ENCODE assay signal across 8 mouse cellular contexts in the genomic region with DNA sequence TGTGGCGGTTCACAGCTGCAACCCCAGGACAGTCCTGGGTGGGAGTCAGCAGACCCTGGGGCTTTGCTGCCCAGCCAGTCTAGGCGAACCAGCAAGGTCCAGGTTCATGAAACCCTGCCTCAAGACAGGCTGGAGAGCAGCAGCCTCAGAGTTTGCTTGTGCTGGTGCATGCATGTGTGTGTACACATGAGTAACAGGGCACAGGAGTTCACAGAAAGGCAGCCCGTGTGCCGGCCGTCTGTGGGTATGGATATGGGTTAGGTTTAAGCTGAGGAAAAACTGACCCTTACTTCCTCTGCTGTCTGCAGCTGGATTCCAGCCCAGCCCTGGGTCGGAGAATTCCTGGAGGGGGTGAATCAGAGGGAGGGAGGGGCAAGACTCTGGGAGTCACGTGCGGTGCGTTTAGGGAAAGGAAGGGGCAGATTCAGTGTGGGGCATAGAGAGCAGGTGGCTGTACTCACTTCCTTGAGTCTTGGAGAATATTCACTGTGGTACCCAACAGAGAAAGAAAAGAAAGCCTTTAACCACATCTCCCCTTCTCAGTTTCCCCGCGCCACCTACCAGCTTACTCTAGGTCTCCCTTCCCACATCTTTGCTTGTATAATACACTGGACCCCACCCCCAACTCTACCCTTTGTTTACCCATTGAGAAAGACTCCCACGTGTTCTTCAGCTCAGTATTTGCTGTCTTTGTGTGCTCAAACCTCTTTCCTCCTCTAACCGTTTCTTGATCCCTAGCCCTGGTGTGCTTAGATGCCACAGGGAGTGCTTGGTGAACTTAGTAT. TPM values are rescaled to one million over a fixed set of nuclear protein-coding genes. Genes with fewer than 3 reads are reported as not detected.
DNase-seq lines count a peak whose midpoint lies in the region; ATAC-seq and TF ChIP-seq lines count a peak whose summit lies in the region.

No protein-coding gene starts in this region.

- H3K4me2 ChIP-seq in neural tube, embryonic 11.5 days (ENCODE audit: low read depth): no peak overlapping the region
- no peak overlapping the region for H3K4me2 ChIP-seq in neural tube, embryonic 15.5 days
- H3K4me2 ChIP-seq in embryonic facial prominence, embryonic 15.5 days (replicated peaks): 0 out of 2 replicates have a peak overlapping the region, but pooled peaks have one; percentile 10
- H3K4me2 ChIP-seq in stomach, postnatal 0 days (replicated peaks; ENCODE audit: low read depth): peak overlapping the region; percentile 8
- H3K4me2 ChIP-seq in midbrain, embryonic 15.5 days: no peak overlapping the region

- no peaks in the 10 kb centered on the region for H3K4me1 ChIP-seq in neural tube, embryonic 11.5 days (ENCODE audit: control insufficient read depth, insufficient read depth, low read length)
- peaks cover 28% of the 10 kb centered on the region for H3K4me1 ChIP-seq in neural tube, embryonic 15.5 days
- H3K4me1 ChIP-seq in embryonic facial prominence, embryonic 15.5 days: peaks cover 58% of the 10 kb centered on the region
- H3K4me1 ChIP-seq in stomach, postnatal 0 days (replicated peaks; ENCODE audit: control insufficient read depth, insufficient read depth): peaks cover 5% of the 10 kb centered on the region
- peaks cover 15% of the 10 kb centered on the region for H3K4me1 ChIP-seq in midbrain, embryonic 15.5 days

- 46% methylated on average over 13 of the region's 13 CpGs for whole genome bisulfite sequencing in neural tube, embryonic 11.5 days
- WGBS in neural tube, embryonic 15.5 days: 59% methylated on average over 13 of the region's 13 CpGs
- 28% methylated on average over 13 of the region's 13 CpGs for WGBS in embryonic facial prominence, embryonic 15.5 days
- WGBS in stomach, postnatal 0 days: 22% methylated on average over 13 of the region's 13 CpGs
- 40% methylated on average over 13 of the region's 13 CpGs for WGBS in midbrain, embryonic 15.5 days

- H3K9ac ChIP-seq in neural tube, embryonic 11.5 days (ENCODE audit: low read length): no peak overlapping the region
- no peak overlapping the region for H3K9ac ChIP-seq in neural tube, embryonic 15.5 days (replicated peaks)
- H3K9ac ChIP-seq in embryonic facial prominence, embryonic 15.5 days: no peak overlapping the region
- H3K9ac ChIP-seq in stomach, postnatal 0 days (ENCODE audit: low read length): peak overlapping the region; percentile 23
- no peak overlapping the region for H3K9ac ChIP-seq in midbrain, embryonic 15.5 days

- no peak overlapping the region for H3K4me3 ChIP-seq in neural tube, embryonic 11.5 days (ENCODE audit: low read depth, low read length)
- H3K4me3 ChIP-seq in neural tube, embryonic 15.5 days (replicated peaks): no peak overlapping the region
- no peak overlapping the region for H3K4me3 ChIP-seq in embryonic facial prominence, embryonic 15.5 days (replicated peaks)
- H3K4me3 ChIP-seq in stomach, postnatal 0 days (ENCODE audit: low read depth, low read length): no peak overlapping the region
- H3K4me3 ChIP-seq in midbrain, embryonic 15.5 days: no peak overlapping the region

- DNase-seq in neural tube, embryonic 11.5 days (ENCODE audit: low spot score): peak; percentile 8
- peak; percentile 83 to 85 for DNase-seq in kidney, postnatal 36 days
- peak; percentile 87 for DNase-seq in stomach, postnatal 0 days (ENCODE audit: low spot score)
- no peak for DNase-seq in layer of hippocampus, adult 8-10 months (ENCODE audit: low spot score in 2 of 2)
- DNase-seq in layer of hippocampus, postnatal 14 days (ENCODE audit: low spot score in 2 of 2): no peak

- H3K36me3 ChIP-seq in neural tube, embryonic 11.5 days (ENCODE audit: control insufficient read depth, insufficient read depth, low read length): no peaks in the 10 kb centered on the region; the same call in 1 of the 2 replicates
- H3K36me3 ChIP-seq in neural tube, embryonic 15.5 days: peaks cover 4% of the 10 kb centered on the region; the same call in 1 of the 2 replicates
- H3K36me3 ChIP-seq in embryonic facial prominence, embryonic 15.5 days: peaks cover 1% of the 10 kb centered on the region; the same call in 1 of the 2 replicates
- H3K36me3 ChIP-seq in stomach, postnatal 0 days (ENCODE audit: control insufficient read depth, insufficient read depth, low read length): no peaks in the 10 kb centered on the region
- H3K36me3 ChIP-seq in midbrain, embryonic 15.5 days (replicated peaks): no peaks in the 10 kb centered on the region

- no peaks in the 10 kb centered on the region for H3K9me3 ChIP-seq in neural tube, embryonic 11.5 days (ENCODE audit: control insufficient read depth, low read length)
- no peaks in the 10 kb centered on the region for H3K9me3 ChIP-seq in neural tube, embryonic 15.5 days (replicated peaks)
- no peaks in the 10 kb centered on the region for H3K9me3 ChIP-seq in embryonic facial prominence, embryonic 15.5 days (replicated peaks)
- no peaks in the 10 kb centered on the region for H3K9me3 ChIP-seq in stomach, postnatal 0 days (ENCODE audit: control insufficient read depth, low read length)
- H3K9me3 ChIP-seq in midbrain, embryonic 15.5 days: no peaks in the 10 kb centered on the region

- no peak for ATAC-seq in neural tube, embryonic 11.5 days (ENCODE audit: insufficient read depth, low FRiP score, low TSS enrichment)
- ATAC-seq in neural tube, embryonic 15.5 days (ENCODE audit: low FRiP score): no peak
- ATAC-seq in embryonic facial prominence, embryonic 15.5 days (ENCODE audit: insufficient number of reproducible peaks, low FRiP score, low TSS enrichment, low read depth): no peak
- peak; percentile 50 for ATAC-seq in stomach, postnatal 0 days (ENCODE audit: low FRiP score, low TSS enrichment)
- ATAC-seq in midbrain, embryonic 15.5 days (replicated peaks): no peak

- no peak overlapping the region for H3K27ac ChIP-seq in neural tube, embryonic 11.5 days (ENCODE audit: low read depth, low read length)
- no peak overlapping the region for H3K27ac ChIP-seq in neural tube, embryonic 15.5 days (replicated peaks)
- H3K27ac ChIP-seq in embryonic facial prominence, embryonic 15.5 days (replicated peaks): peak overlapping the region; percentile 75
- H3K27ac ChIP-seq in stomach, postnatal 0 days (replicated peaks): peak overlapping the region; percentile 95
- H3K27ac ChIP-seq in midbrain, embryonic 15.5 days: no peak overlapping the region

- peaks cover 18% of the 10 kb centered on the region for H3K27me3 ChIP-seq in neural tube, embryonic 11.5 days (ENCODE audit: control insufficient read depth, insufficient read depth, low read length)
- peaks cover 32% of the 10 kb centered on the region for H3K27me3 ChIP-seq in neural tube, embryonic 15.5 days (replicated peaks)
- H3K27me3 ChIP-seq in embryonic facial prominence, embryonic 15.5 days: peaks cover 13% of the 10 kb centered on the region
- H3K27me3 ChIP-seq in stomach, postnatal 0 days (ENCODE audit: control insufficient read depth, insufficient read depth, low read length): no peaks in the 10 kb centered on the region
- peaks cover 28% of the 10 kb centered on the region for H3K27me3 ChIP-seq in midbrain, embryonic 15.5 days (replicated peaks)

- TF ChIP-seq CTCF in stomach, postnatal 0 days (IDR thresholded peaks at IDR 0.05; ENCODE audit: low read depth): no peak

- TF ChIP-seq EP300 in stomach, postnatal 0 days (optimal IDR thresholded peaks at IDR 0.05): no peak

RNA-seq across cellular contexts. Expression of a gene that starts 1.6 kb away (rescaled TPM):
- polyA plus RNA-seq in neural tube, embryonic 11.5 days (2014; fragmentation: Nextera tagmentation; extraction: Ambion mirVana): 1.6 and 2.0 TPM in 2 replicates
- 0.40 and 5.1 TPM in 2 replicates for polyA plus RNA-seq in neural tube, embryonic 15.5 days (2015; fragmentation: Nextera tagmentation; extraction: Ambion mirVana)
- polyA plus RNA-seq in embryonic facial prominence, embryonic 15.5 days (2015; fragmentation: Nextera tagmentation; extraction: Ambion mirVana): 15.8 and 17.2 TPM in 2 replicates
- polyA plus RNA-seq in stomach, postnatal 0 days (2015; fragmentation: Nextera tagmentation; extraction: Ambion mirVana): 77.4 and 85.3 TPM in 2 replicates
- under 1 TPM; 0.18 to 0.98 (median 0.46) TPM for total RNA-seq in layer of hippocampus, adult 8-10 months (2022)
- total RNA-seq in layer of hippocampus, postnatal 14 days (2021): under 1 TPM in 1 of 2 experiments, not detected in 1; 0.60 TPM
- polyA plus RNA-seq in midbrain, embryonic 15.5 days (2015; fragmentation: Nextera tagmentation; extraction: Ambion mirVana): 0.29 and 0.35 TPM in 2 replicates

RNA-seq across cellular contexts. Expression of a gene that starts 15.0 kb away (rescaled TPM):
- 11.6 and 11.7 TPM in 2 replicates for polyA plus RNA-seq in neural tube, embryonic 11.5 days (2014; fragmentation: Nextera tagmentation; extraction: Ambion mirVana)
- 13.9 and 16.2 TPM in 2 replicates for polyA plus RNA-seq in neural tube, embryonic 15.5 days (2015; fragmentation: Nextera tagmentation; extraction: Ambion mirVana)
- 12.1 and 12.2 TPM in 2 replicates for polyA plus RNA-seq in embryonic facial prominence, embryonic 15.5 days (2015; fragmentation: Nextera tagmentation; extraction: Ambion mirVana)
- 9.1 and 9.7 TPM in 2 replicates for polyA plus RNA-seq in stomach, postnatal 0 days (2015; fragmentation: Nextera tagmentation; extraction: Ambion mirVana)
- 10 to 100 TPM in 1 of 4 experiments, 1 to 10 TPM in 3; 8.0 to 12.7 (median 9.1) TPM for total RNA-seq in layer of hippocampus, adult 8-10 months (2022)
- total RNA-seq in layer of hippocampus, postnatal 14 days (2021): 10 to 100 TPM; 12.2 to 12.4 TPM
- polyA plus RNA-seq in midbrain, embryonic 15.5 days (2015; fragmentation: Nextera tagmentation; extraction: Ambion mirVana): 10.4 and 15.5 TPM in 2 replicates

RNA-seq across cellular contexts. Expression of a gene that starts 19.2 kb away (rescaled TPM):
- polyA plus RNA-seq in neural tube, embryonic 11.5 days (2014; fragmentation: Nextera tagmentation; extraction: Ambion mirVana): 52.3 and 56.6 TPM in 2 replicates
- 41.3 and 46.1 TPM in 2 replicates for polyA plus RNA-seq in neural tube, embryonic 15.5 days (2015; fragmentation: Nextera tagmentation; extraction: Ambion mirVana)
- 39.8 and 40.2 TPM in 2 replicates for polyA plus RNA-seq in embryonic facial prominence, embryonic 15.5 days (2015; fragmentation: Nextera tagmentation; extraction: Ambion mirVana)
- 15.1 and 16.6 TPM in 2 replicates for polyA plus RNA-seq in stomach, postnatal 0 days (2015; fragmentation: Nextera tagmentation; extraction: Ambion mirVana)
- total RNA-seq in layer of hippocampus, adult 8-10 months (2022): 10 to 100 TPM; 28.5 to 38.3 (median 34.5) TPM
- 10 to 100 TPM; 24.0 to 30.0 TPM for total RNA-seq in layer of hippocampus, postnatal 14 days (2021)
- 50.7 and 53.1 TPM in 2 replicates for polyA plus RNA-seq in midbrain, embryonic 15.5 days (2015; fragmentation: Nextera tagmentation; extraction: Ambion mirVana)

RNA-seq across cellular contexts. Expression of a gene that starts 27.7 kb away (rescaled TPM):
- 99.7 and 109 TPM in 2 replicates for polyA plus RNA-seq in neural tube, embryonic 11.5 days (2014; fragmentation: Nextera tagmentation; extraction: Ambion mirVana)
- 58.2 and 66.7 TPM in 2 replicates for polyA plus RNA-seq in neural tube, embryonic 15.5 days (2015; fragmentation: Nextera tagmentation; extraction: Ambion mirVana)
- polyA plus RNA-seq in embryonic facial prominence, embryonic 15.5 days (2015; fragmentation: Nextera tagmentation; extraction: Ambion mirVana): 108 and 112 TPM in 2 replicates
- polyA plus RNA-seq in stomach, postnatal 0 days (2015; fragmentation: Nextera tagmentation; extraction: Ambion mirVana): 102 and 106 TPM in 2 replicates
- 10 to 100 TPM; 42.0 to 45.2 (median 42.2) TPM for total RNA-seq in layer of hippocampus, adult 8-10 months (2022)
- 10 to 100 TPM; 38.5 to 48.9 TPM for total RNA-seq in layer of hippocampus, postnatal 14 days (2021)
- polyA plus RNA-seq in midbrain, embryonic 15.5 days (2015; fragmentation: Nextera tagmentation; extraction: Ambion mirVana): 61.3 and 66.6 TPM in 2 replicates

RNA-seq across cellular contexts. Expression of a gene that starts 35.7 kb away (rescaled TPM):
- 48.1 and 51.6 TPM in 2 replicates for polyA plus RNA-seq in neural tube, embryonic 11.5 days (2014; fragmentation: Nextera tagmentation; extraction: Ambion mirVana)
- 357 and 362 TPM in 2 replicates for polyA plus RNA-seq in neural tube, embryonic 15.5 days (2015; fragmentation: Nextera tagmentation; extraction: Ambion mirVana)
- 394 and 418 TPM in 2 replicates for polyA plus RNA-seq in embryonic facial prominence, embryonic 15.5 days (2015; fragmentation: Nextera tagmentation; extraction: Ambion mirVana)
- 124 and 130 TPM in 2 replicates for polyA plus RNA-seq in stomach, postnatal 0 days (2015; fragmentation: Nextera tagmentation; extraction: Ambion mirVana)
- 100 to 1,000 TPM; 328 to 387 (median 356) TPM for total RNA-seq in layer of hippocampus, adult 8-10 months (2022)
- 100 to 1,000 TPM; 328 to 375 TPM for total RNA-seq in layer of hippocampus, postnatal 14 days (2021)
- polyA plus RNA-seq in midbrain, embryonic 15.5 days (2015; fragmentation: Nextera tagmentation; extraction: Ambion mirVana): 380 and 381 TPM in 2 replicates

Comparison
In these comparisons a context has a peak if more than half of its experiments do, and no peak if none do; other contexts are left out.
1. DNase-seq: peak in neural tube, embryonic 11.5 days (single experiment), kidney, postnatal 36 days (2 of 2) and stomach, postnatal 0 days (single experiment); none in layer of hippocampus, adult 8-10 months (0 of 2) and layer of hippocampus, postnatal 14 days (0 of 2).
2. H3K27ac ChIP-seq: peak in embryonic facial prominence, embryonic 15.5 days (single experiment) and stomach, postnatal 0 days (single experiment); none in neural tube, embryonic 11.5 days (single experiment), neural tube, embryonic 15.5 days (single experiment) and midbrain, embryonic 15.5 days (single experiment).
3. H3K4me2 ChIP-seq: peak in embryonic facial prominence, embryonic 15.5 days (single experiment) and stomach, postnatal 0 days (single experiment); none in neural tube, embryonic 11.5 days (single experiment), neural tube, embryonic 15.5 days (single experiment) and midbrain, embryonic 15.5 days (single experiment).